25 mouse cellular contexts compared by ENCODE assay signal in genomic region chr1:78210568-78210967, GRCm38 (mm10). TPM values are rescaled to one million over a fixed set of nuclear protein-coding genes. Genes with fewer than 3 reads are reported as not detected.
DNase-seq lines count a peak whose midpoint lies in the region; ATAC-seq and TF ChIP-seq lines count a peak whose summit lies in the region.
"Had no signal": no experiment of that assay in that cellular context is flagged by ENCODE, and none has a peak within 500 bp of the region (broad histone marks: within the 10 kb centered on the region; RNA-seq: fewer than 3 reads in every experiment).

No protein-coding gene starts in this region.

- ATAC-seq in intestine, embryonic 14.5 days (replicated peaks; ENCODE audit: low FRiP score, low TSS enrichment, low read depth) = no peak
- no peak for ATAC-seq in intestine, embryonic 15.5 days
- no peak for ATAC-seq in midbrain, embryonic 14.5 days (ENCODE audit: low FRiP score, low TSS enrichment)
- ATAC-seq: activated CD4-positive, CD25-positive, alpha-beta regulatory T cell, adult 4 months; inflammation-experienced regulatory T-cells, adult 6 months had no signal

- H3K36me3 ChIP-seq in intestine, embryonic 14.5 days (ENCODE audit: control insufficient read depth, insufficient read depth, low read length) = no peaks in the 10 kb centered on the region
- no peaks in the 10 kb centered on the region for H3K36me3 ChIP-seq in intestine, embryonic 15.5 days
- H3K36me3 ChIP-seq in embryonic facial prominence, embryonic 10.5 days (replicated peaks) = no peaks in the 10 kb centered on the region
- H3K36me3 ChIP-seq in midbrain, embryonic 14.5 days (ENCODE audit: control insufficient read depth, insufficient read depth, low read length) = no peaks in the 10 kb centered on the region
- H3K36me3 ChIP-seq: forebrain, embryonic 12.5 days; limb, embryonic 15.5 days; neural tube, embryonic 13.5 days had no signal

- H3K4me1 ChIP-seq in intestine, embryonic 14.5 days (replicated peaks; ENCODE audit: control insufficient read depth, insufficient read depth, low read length) = no peaks in the 10 kb centered on the region
- no peaks in the 10 kb centered on the region for H3K4me1 ChIP-seq in intestine, embryonic 15.5 days (replicated peaks)
- peaks cover under 1% of the 10 kb centered on the region for H3K4me1 ChIP-seq in embryonic facial prominence, embryonic 10.5 days
- H3K4me1 ChIP-seq in midbrain, embryonic 14.5 days (ENCODE audit: control insufficient read depth, insufficient read depth, low read length) = peaks cover under 1% of the 10 kb centered on the region; the same call in 1 of the 2 replicates
- H3K4me1 ChIP-seq: megakaryocyte, embryonic 14.5 days had no signal

- TF ChIP-seq CTCF in layer of hippocampus, adult 2 months (conservative IDR thresholded peaks at IDR 0.05) = no peak

- H3K27ac ChIP-seq in intestine, embryonic 14.5 days (ENCODE audit: low read depth) = no peak overlapping the region
- no peak overlapping the region for H3K27ac ChIP-seq in intestine, embryonic 15.5 days
- no peak overlapping the region for H3K27ac ChIP-seq in embryonic facial prominence, embryonic 10.5 days (replicated peaks)
- H3K27ac ChIP-seq in midbrain, embryonic 14.5 days (replicated peaks; ENCODE audit: low read depth, low read length) = no peak overlapping the region
- no peak overlapping the region for H3K27ac ChIP-seq in layer of hippocampus, adult 2 months
- H3K27ac ChIP-seq: forebrain, embryonic 12.5 days; limb, embryonic 15.5 days; liver, embryonic 14.5 days; neural tube, embryonic 13.5 days had no signal

- 2% methylated on average over 15 of the region's 15 CpGs for WGBS in intestine, embryonic 14.5 days
- 2% methylated on average over 15 of the region's 15 CpGs for WGBS in intestine, embryonic 15.5 days
- WGBS in embryonic facial prominence, embryonic 10.5 days = 1% methylated on average over 15 of the region's 15 CpGs
- 2% methylated on average over 15 of the region's 15 CpGs for WGBS in midbrain, embryonic 14.5 days

- peaks cover 100% of the 10 kb centered on the region for H3K27me3 ChIP-seq in intestine, embryonic 14.5 days (replicated peaks; ENCODE audit: control insufficient read depth, insufficient read depth, low read length)
- peaks cover 94% of the 10 kb centered on the region for H3K27me3 ChIP-seq in intestine, embryonic 15.5 days (replicated peaks)
- peaks cover 100% of the 10 kb centered on the region for H3K27me3 ChIP-seq in embryonic facial prominence, embryonic 10.5 days (replicated peaks; ENCODE audit: low read depth, poor library complexity, severe bottlenecking)
- H3K27me3 ChIP-seq in midbrain, embryonic 14.5 days (ENCODE audit: control insufficient read depth, insufficient read depth, low read length) = peaks cover 89% of the 10 kb centered on the region

- DNase-seq in embryo, embryonic 10.5 days (ENCODE audit: low spot score) = peak; percentile 57
- DNase-seq in embryo, embryonic 10 days (ENCODE audit: low spot score) = no peak
- DNase-seq in intestine, embryonic 14.5 days (ENCODE audit: low spot score) = peak; percentile 71
- DNase-seq in embryonic facial prominence, embryonic 10.5 days (ENCODE audit: low spot score) = peak; percentile 52
- DNase-seq in midbrain, embryonic 14.5 days = peak; percentile 37
- no peak for DNase-seq in layer of hippocampus, adult 2 months (ENCODE audit: low spot score in 2 of 2)
- DNase-seq in kidney, postnatal 10 days = no peak
- DNase-seq: adrenal gland, adult 8-10 months; cerebellum, adult 18-20 months; cerebellum, postnatal 14 days; heart, postnatal 4 days; kidney, adult 8-10 months; kidney, postnatal 25 days; lung, embryonic 14.5 days; right cerebral cortex, postnatal 14 days; spleen, adult 18-20 months had no signal

- H3K9ac ChIP-seq in intestine, embryonic 14.5 days (ENCODE audit: low read length) = no peak overlapping the region
- H3K9ac ChIP-seq in intestine, embryonic 15.5 days = no peak overlapping the region
- no peak overlapping the region for H3K9ac ChIP-seq in midbrain, embryonic 14.5 days (replicated peaks; ENCODE audit: low read length)
- H3K9ac ChIP-seq: forebrain, embryonic 12.5 days; limb, embryonic 15.5 days; liver, embryonic 14.5 days; lung, embryonic 14.5 days; neural tube, embryonic 13.5 days had no signal

- H3K4me3 ChIP-seq in intestine, embryonic 14.5 days (ENCODE audit: low read depth, low read length) = no peak overlapping the region
- H3K4me3 ChIP-seq in intestine, embryonic 15.5 days (replicated peaks) = no peak overlapping the region
- H3K4me3 ChIP-seq in embryonic facial prominence, embryonic 10.5 days = no peak overlapping the region
- H3K4me3 ChIP-seq in midbrain, embryonic 14.5 days (replicated peaks; ENCODE audit: low read depth, low read length) = no peak overlapping the region
- H3K4me3 ChIP-seq in layer of hippocampus, adult 2 months = no peak overlapping the region
- H3K4me3 ChIP-seq: forebrain, embryonic 12.5 days; limb, embryonic 15.5 days; megakaryocyte, embryonic 14.5 days; neural tube, embryonic 13.5 days had no signal

- no peak overlapping the region for H3K4me2 ChIP-seq in intestine, embryonic 14.5 days (ENCODE audit: low read length)
- H3K4me2 ChIP-seq in intestine, embryonic 15.5 days (replicated peaks) = no peak overlapping the region
- H3K4me2 ChIP-seq in midbrain, embryonic 14.5 days (ENCODE audit: low read length) = no peak overlapping the region
- H3K4me2 ChIP-seq: forebrain, embryonic 12.5 days; limb, embryonic 15.5 days; lung, embryonic 14.5 days; neural tube, embryonic 13.5 days had no signal

- no peaks in the 10 kb centered on the region for H3K9me3 ChIP-seq in intestine, embryonic 14.5 days (ENCODE audit: control insufficient read depth, low read length)
- no peaks in the 10 kb centered on the region for H3K9me3 ChIP-seq in intestine, embryonic 15.5 days
- H3K9me3 ChIP-seq in embryonic facial prominence, embryonic 10.5 days = no peaks in the 10 kb centered on the region
- no peaks in the 10 kb centered on the region for H3K9me3 ChIP-seq in midbrain, embryonic 14.5 days (ENCODE audit: control insufficient read depth, low read length)
- H3K9me3 ChIP-seq: forebrain, embryonic 12.5 days; limb, embryonic 15.5 days; neural tube, embryonic 13.5 days had no signal

RNA-seq across cellular contexts. Expression of gene Pax3, which starts 13.6 kb away (rescaled TPM):
- not detected in 2 replicates for polyA plus RNA-seq in intestine, embryonic 14.5 days (2014; fragmentation: Nextera tagmentation; extraction: Ambion mirVana)
- 0.04 TPM in 1 of 2 replicates, not detected in the other for polyA plus RNA-seq in intestine, embryonic 15.5 days (2015; fragmentation: Nextera tagmentation; extraction: Ambion mirVana)
- polyA plus RNA-seq in embryonic facial prominence, embryonic 10.5 days (2016; fragmentation: Nextera tagmentation; extraction: Ambion mirVana) = 16.6 and 17.7 TPM in 2 replicates
- 16.0 and 23.6 TPM in 2 replicates for polyA plus RNA-seq in midbrain, embryonic 14.5 days (2014; fragmentation: Nextera tagmentation; extraction: Ambion mirVana)
- not detected for total RNA-seq in layer of hippocampus, adult 2 months (2021)
- total RNA-seq: adrenal gland, adult 8-10 months; left cerebral cortex, postnatal 25 days had no signal
- polyA plus RNA-seq: inflammation-experienced regulatory T-cells, adult 6 months; liver, embryonic 14.5 days; lung, embryonic 14.5 days had no signal

Comparison
In these comparisons a context has a peak if more than half of its experiments do, and no peak if none do; other contexts are left out.
1. DNase-seq: peak in embryo, embryonic 10.5 days (single experiment), intestine, embryonic 14.5 days (single experiment), embryonic facial prominence, embryonic 10.5 days (single experiment) and midbrain, embryonic 14.5 days (single experiment); none in embryo, embryonic 10 days (single experiment), layer of hippocampus, adult 2 months (0 of 2) and kidney, postnatal 10 days (single experiment).
2. RNA of gene Pax3, which starts 13.6 kb away (polyA plus RNA-seq): 16.0 to 23.6 TPM in midbrain, embryonic 14.5 days and 16.6 to 17.7 TPM in embryonic facial prominence, embryonic 10.5 days; not detected in intestine, embryonic 14.5 days and 0.04 TPM in intestine, embryonic 15.5 days; every median in the first group is over 10 times any median in the second.